Mouse (Mus musculus) left cerebral cortex, postnatal 4 days (tissue): ENCODE measurements around the gene Ctnnal1. TPM values are rescaled to one million over a fixed set of nuclear protein-coding genes. Genes with fewer than 3 reads are reported as not detected.

Source experiments
- DNase-seq: peaks from one replicate; pipeline ENCODE4 v3.0.0-alpha.2; 2022
- intact Hi-C: fragments of 180-260 bp; cut with DNase I; formaldehyde crosslinking; loops from one replicate; pipeline ENCODE4 v1.15.1; 2025
- microRNA-seq: library from miRNA; unstranded; fragments of <30 nt; microRNA quantifications from one replicate; pipeline ENCODE4 v1.2.0, GENCODE M21; 2022
- total RNA-seq, 2 experiments: library from RNA; stranded (reverse); gene quantifications; 2 replicates each; pipeline ENCODE4 v1.2.3; 2021

Ctnnal1 gene
- total RNA-seq, 2 experiments from 2014 or later: 18.5 to 20.4 TPM

DNA sequence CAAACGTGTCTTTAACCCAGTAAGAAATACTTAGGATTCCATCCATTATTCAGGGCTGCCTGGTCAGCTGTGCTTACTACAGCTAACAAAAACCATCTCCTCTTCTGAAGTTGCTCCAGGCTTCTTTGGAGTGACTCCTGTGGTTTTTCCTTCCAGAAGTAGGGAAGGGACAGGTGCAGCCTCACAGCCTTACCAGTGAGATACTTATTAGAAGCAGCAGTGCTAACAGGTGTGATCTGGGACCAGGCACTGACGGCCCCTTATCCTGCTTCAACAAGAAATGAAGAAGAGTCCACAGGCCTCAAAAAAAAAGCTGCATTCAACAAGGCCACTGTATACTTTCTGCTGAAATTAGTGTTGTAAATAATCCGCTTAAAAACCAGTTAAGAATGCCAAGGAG lies 53.3 kb downstream of the Ctnnal1 start:
- DNase-seq: no peak
- intact Hi-C loops: no loop called here

DNA sequence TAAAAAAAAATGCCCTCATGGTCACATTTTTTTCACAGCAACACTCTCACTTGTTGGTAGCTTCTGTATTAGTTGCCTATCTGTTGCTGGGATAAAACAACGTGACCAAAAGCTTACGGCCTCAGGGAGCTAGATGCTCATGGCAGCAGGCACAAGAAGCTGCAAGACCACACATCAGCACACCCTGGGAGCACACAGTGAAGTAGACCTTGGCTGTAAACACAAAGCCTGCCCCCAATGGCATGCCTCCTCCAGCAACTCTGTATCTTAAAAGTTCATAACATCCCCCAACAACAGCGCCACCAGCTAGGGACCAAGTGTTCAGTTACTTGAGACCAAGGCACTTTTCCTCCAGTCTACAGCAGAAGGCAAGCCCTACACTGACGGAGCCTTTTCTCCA lies 55.9 kb downstream of the Ctnnal1 start:
- intact Hi-C loops: no loop called here
- no peak for DNase-seq

DNA sequence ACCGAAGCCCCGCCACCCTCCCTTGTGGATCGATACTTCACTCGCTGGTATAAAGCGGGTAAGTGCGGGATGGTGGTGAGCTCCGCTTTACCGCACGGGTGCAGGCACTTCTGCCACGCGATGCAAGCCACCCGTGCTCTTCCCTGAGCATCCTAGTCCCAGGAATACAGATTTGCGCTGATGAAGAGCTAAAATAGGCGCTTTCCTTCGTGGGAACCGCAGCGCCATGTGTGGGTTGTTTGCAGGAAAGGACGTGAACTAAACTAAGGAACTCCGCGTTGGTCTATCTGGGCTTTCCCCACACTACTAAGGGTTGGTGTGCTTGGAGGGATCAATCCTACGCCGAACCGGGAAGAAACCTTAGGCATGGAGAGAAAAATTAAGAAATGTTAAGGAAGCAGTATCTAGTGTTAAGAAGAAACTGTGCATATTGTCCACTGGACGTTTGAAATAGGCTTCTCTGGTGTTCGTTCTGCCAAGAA lies 62.3 kb downstream of the Ctnnal1 start:
- no peak for DNase-seq
- intact Hi-C loops: no loop called here

DNA sequence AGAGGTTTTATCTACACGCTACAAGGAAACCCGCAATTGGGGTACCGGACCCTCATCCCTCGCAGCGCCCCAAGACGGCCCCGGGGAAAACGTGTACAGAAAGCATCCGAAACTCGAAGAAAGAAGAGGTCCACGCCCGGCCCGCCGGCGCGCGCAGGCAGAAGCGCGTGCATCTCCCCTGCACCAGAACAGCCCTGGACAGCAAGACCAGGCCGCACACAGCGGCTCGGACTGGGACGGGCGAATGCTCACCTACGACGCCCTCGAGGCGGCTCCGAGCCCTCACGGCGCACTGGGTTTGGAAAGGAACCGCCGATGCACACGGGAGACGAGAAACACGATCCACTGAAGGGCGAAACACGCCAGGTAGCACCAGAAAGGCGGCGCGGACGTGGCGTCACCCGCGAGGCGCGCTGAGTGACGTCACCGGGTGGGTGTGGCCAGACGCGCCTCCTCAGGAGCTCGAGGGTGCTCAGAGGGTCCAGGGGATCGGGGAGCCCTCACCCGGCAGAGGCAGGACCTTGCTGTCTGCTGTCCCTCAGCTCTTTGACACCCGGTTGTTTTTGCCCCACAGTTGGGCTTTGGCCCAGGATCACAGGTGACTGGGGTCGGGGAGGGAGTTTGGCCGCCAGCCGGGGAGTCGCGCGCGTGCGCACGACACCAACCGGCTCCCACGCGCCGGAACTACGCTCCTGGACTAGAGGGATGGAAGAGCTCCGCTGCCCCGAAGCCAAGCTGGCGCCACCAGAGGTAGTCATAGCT lies 62.9 kb downstream of the Ctnnal1 start, which contains the start of the genes Elp1 and Fam206a:
Gene Elp1 (minus strand): TSS at position 425 of the 762 bp plus-strand sequence.
Gene Fam206a (plus strand): TSS at position 439 of the 762 bp plus-strand sequence.
- intact Hi-C loops: no loop called here
- DNase-seq: peak; percentile 95

DNA sequence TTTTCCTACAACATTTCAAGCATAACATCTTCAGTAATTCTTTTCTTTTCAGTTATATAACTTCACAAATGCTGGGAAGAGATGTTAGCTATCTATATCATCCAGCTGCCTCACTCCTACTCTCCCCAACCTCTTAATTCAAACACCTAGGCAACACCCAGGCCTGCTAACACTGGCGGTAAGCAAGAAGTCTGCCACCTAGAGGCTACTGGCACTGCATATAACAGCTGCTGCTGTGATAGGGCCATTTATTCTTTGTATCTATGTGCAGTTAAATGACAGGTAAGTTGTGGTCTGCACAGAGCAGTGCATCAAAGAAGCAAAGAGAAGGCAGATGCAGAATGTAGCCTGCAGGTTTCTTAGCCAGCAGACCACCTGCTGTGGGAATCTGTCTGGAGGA lies 73.6 kb downstream of the Ctnnal1 start:
- intact Hi-C loops: no loop called here
- DNase-seq: no peak

DNA sequence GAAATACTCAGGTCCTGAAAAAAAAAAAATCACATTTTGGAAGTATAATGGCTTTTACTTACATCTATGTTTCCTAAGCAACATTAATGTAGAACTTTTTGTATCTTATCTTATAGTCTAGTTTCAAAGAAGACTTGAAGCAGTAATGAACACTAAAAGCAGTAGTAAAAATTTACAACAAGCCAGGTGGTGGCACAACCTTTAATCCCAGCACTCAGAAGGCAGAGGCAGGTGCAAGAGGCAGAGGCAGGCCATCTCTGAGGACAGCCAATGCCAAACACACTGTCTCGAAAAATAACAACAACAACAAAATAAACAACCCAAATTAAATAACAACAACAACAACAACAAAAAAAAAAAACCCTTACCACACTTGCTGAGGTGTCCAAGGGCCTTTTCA lies 93.9 kb downstream of the Ctnnal1 start:
- intact Hi-C loops: no loop called here
- no peak for DNase-seq

DNA sequence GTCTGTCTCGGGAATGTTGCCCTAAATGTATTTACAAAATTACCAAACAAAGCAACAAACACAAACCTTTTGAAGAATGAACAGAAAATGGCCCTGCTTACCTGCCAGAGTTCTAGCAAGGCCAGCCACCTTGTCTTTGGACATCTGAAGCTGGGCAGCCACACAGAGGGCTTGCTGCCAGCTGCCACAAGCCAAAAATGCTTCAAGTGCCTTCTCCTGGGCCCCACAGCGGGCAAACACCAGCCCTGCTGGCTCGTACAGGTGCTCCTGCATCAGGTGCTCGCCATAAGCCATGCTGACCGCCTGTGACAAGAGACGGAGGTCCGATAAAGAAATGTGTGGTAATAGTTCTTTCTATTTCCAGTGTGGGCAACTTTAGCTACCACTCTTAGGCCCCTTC lies 96.1 kb downstream of the Ctnnal1 start:
- no peak for DNase-seq
- intact Hi-C loops: no loop called here

DNA sequence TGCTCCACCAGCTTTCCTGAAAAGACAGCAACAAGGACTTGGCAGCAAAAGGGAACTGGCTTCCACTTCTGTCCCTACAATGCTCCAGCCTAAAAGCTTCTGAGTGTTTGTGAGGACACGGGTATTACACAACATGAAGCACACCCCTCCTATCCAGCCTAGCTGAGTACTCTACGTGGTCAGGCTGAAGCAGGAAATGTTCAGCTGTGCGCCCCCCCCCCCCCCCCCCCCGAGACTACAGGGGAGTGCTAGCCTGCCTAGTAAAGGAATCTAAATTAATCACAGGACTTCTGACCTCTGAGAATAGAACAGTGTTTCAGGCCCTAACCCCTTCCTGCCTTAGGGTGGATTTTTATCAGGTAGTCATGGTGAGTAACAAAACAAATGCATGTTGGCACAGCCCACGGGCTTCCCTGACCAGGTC lies 97.1 kb downstream of the Ctnnal1 start:
- no peak for DNase-seq
- intact Hi-C loops: no loop called here

Small RNA genes lying within 50 kb of the gene (microRNA-seq; reads per million reads assigned to microRNA genes)
- gene Mir32: 76.5 reads per million, percentile 48 among the genes with 10 or more reads in this experiment

Other genes starting within 250 kb of the Ctnnal1 start
- gene Gm26657, start 125.1 kb downstream of the Ctnnal1 start, total RNA-seq: not detected
- not detected for gene Actl7b, start 123.7 kb downstream of the Ctnnal1 start, total RNA-seq
- not detected for gene Actl7a, start 121.8 kb downstream of the Ctnnal1 start, total RNA-seq
- 100 to 1,000 TPM; 102 to 104 TPM for gene Elp1, start 62.9 kb downstream of the Ctnnal1 start, total RNA-seq
- gene Fam206a, start 62.8 kb downstream of the Ctnnal1 start, total RNA-seq: 10 to 100 TPM; 17.7 to 18.3 TPM
- gene Tmem245, start 82.2 kb upstream of the Ctnnal1 start, total RNA-seq: 10 to 100 TPM; 33.0 to 33.1 TPM
- 10 to 100 TPM; 58.8 to 61.8 TPM for gene Frrs1l, start 125.2 kb upstream of the Ctnnal1 start, total RNA-seq